Mouse (Mus musculus) urinary bladder, adult 18-20 months (tissue): ENCODE measurements around the gene Aldh3a2.
A peak's percentile ranks its signal among the peaks of the same experiment; 100 is the strongest.
"Not testable (repeated sequence)": the region's sequence is repeated elsewhere in the genome, so short reads cannot be mapped to it uniquely, and the experiment has no call there.

Source experiments
- DNase-seq, 2 experiments: peaks; one replicate each; pipeline ENCODE4 v3.0.0; 2022; ENCODE audit warnings: low spot score in 2 of 2, mixed read lengths in 2 of 2

The Aldh3a2 gene

DNA sequence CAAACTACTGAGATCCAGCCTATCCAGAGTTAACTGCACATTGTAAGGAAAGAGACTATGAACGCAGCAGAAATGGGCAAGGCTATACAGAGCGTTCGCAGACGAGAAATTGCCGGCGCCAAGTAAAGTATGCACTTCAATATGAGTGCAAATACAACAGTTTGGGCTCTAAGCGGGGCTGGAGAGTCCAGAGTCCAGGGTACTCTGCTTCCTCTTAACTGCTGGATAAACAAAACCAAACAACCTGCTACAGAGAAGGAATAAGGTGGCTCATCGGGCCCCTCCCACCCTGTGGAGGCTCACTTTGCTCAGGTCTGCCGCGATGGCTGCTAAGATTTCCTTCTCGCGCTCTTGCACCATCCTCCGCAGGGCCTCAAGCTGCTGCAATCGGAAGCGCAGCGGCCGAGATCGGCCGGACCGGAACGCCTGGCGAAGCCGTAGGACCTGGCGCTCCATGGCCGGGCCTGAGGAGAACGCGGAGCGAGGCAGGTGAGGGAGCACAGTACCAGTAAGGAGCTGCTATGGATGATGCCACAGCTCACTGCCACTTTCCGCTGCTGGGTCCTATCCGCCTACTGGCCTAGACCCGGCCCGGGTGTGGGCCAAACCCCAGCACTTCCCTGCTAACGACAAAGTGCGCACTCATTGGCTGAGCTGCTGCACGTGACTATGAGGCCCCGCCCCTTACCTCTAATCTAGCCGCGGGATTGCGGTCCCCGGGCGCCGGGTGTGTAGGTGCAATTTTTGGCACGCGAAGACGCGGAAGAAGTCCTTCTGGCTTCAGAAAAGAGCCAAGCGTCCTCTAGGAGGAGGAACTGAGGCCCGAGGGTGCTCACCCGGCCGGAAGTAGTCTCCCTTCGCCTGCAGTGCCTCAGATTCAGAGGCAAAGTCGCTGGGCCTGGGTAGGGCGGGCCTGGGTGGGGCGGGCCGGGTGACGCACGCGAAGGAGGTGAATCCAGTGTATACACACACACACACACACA lies at the start of gene Aldh3a2:
Aldh3a2 (minus strand) TSS at position 914 of the 983 bp plus-strand sequence.
- DNase-seq, result peak; percentile 93 to 98

DNA sequence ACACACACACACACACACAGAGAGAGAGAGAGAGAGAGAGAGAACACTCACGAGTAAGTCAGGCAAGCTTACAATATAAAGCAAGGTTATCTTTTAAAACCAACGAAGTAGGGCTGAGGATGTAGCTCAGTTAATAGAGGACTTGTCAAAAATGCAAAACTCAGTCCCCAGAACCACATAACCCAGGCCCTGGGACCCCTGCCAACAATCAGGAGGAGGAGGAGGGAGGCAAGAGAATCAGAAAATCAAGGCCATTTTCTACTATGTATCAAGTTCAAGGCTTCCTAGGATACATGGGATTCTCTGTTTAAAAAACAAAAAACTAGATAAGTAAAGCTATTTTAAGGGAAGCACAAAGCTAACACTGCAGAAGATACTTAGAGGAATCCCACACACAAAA lies 49.6 kb upstream of the Aldh3a2 start:
- no peak for DNase-seq

DNA sequence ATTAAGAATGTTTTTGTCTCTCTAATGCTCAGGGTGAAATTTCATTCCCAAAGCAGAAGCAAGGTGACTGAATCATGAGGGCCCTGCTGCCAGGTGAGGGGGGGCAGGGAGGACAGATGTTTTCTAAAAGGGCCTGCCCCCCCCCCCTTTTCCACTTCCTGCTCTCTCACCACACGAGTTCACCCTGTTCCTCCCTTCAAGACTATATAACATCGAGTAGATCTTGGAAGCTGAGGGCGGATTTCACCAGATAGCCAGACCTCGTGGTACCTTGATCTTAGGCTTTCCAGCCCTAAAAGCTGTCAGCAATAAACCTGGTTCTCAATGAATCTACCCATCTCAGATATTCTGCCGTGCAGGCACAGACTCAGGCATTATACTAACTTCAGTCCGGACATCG lies 43.1 kb upstream of the Aldh3a2 start:
- no peak for DNase-seq

DNA sequence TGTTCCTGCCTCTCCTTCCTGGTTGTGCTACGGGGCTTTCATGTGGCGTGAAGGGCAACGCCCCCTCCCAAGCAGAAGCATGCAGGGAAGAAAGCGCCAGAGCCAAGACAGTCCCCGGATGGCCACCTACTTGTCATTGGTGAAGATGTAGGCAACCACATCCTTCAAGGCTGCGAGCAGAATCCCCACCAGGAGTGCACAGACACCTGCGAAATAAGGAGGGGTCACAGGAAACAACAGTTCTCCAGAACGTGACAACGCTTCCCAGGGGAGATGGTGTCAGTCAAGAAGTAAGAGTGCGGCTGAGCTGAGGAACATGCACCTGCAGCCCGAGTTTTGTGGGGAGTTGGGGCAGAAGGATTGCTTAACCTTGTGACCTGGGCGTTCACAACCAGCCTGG lies 42.6 kb upstream of the Aldh3a2 start:
- DNase-seq, result no peak

DNA sequence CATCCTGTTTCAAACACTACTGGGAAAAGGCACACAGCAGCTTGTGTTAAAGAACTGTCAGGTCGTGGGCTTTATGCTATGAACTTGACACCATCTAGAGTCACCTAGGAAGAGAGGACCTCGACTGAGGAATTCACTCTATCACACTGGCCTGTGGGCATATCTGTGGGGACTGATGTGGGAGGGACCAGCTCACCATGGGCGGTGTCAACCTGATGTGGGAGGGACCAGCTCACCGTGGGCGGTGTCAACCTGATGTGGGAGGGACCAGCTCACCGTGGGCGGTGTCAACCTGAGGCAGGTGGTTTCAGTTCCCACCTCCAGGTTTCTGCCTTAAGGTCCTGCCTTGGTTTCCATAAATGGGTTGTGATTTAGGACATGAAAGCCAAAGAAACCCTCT lies 40.5 kb upstream of the Aldh3a2 start:
- no peak for DNase-seq

DNA sequence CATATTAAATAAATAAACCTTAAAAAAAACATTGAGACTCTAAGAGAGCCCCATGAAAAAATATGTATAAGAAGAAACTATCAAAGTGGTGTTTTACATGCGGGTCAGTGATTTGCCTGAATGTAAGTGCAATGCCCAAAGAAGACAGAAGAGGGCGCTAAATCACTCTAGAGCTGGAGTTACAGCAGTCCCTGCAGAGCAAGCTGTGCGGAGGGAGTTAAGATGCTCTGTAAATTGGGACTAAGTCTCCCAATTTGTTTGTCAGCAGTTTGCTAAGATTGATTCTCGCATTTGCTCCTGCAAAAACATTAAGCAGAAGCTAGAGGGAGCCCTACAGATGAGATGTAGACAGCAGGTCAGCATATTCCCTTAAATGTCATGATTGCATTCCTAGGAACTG lies 38.1 kb upstream of the Aldh3a2 start:
- DNase-seq, result no peak

DNA sequence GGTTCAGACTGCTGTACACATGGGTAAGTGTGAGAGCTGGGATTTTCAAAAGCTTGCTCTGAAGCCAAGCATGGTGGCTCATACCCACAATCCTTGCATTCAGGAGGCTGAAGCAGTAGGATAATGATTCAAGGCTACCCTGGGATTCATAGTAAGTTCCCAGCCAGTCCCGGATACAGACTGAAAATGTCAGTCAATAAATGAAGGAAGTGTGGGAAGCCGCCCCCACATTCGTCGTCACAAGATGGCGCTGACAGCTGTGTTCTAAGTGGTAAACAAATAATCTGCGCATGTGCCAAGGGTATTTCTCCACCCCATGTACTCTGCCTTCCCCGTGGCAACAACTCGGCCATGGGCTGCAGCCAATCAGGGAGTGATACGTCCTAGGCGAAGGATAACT lies 37.3 kb upstream of the Aldh3a2 start:
- DNase-seq, result not testable (repeated sequence)

DNA sequence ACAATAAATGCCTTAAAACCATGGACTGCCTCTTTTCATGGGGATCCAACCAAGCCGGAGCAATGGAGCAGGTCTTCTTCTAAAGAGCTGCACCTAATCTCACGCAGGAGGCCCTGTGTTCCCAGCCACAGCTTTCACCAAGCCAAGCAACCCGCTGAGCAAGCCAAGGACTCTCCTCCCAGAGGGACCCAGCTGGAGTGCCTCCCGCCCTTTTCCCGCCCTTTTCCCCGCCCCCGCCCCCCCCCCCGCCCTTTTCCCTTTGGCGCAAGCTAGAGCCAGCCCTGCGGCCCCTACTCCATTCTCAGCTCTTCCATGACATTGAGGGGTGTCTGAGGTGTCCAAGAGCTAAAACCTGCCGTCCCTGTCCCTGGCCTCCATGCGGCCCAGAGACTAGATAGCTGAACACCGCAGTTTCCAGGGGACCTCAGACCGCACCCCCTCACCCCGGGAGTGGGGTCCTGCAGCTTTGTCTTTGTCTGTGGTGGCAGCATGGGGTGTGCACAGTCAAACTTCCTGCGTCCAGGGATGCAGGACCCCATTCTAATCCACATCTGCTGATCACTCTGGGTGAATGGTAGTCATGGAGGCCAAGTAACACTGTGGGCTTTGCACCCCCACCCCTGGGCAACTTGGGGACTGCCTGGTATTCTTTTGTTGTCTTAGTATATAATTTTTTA lies 33.6 kb upstream of the Aldh3a2 start:
- no peak for DNase-seq

DNA sequence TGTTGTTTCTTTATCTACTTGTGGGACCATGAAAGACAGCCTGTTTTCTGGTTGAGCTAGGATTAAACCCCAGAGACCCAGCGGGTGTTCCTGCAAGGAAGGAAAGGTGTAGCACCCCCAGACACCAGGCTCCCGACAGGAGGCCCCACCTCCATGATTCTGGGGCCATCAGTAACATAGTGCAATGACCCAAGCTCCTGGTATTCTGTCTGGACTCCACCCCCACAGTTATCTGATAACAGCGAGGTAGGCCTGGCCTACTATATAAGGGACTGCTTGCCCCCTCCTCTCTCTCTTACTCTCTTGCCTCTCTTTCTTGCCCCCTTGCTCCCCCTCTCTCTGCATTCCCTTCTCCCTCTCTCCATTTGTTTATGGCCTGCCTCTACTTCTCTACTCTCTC lies 32.9 kb upstream of the Aldh3a2 start:
- no peak for DNase-seq

DNA sequence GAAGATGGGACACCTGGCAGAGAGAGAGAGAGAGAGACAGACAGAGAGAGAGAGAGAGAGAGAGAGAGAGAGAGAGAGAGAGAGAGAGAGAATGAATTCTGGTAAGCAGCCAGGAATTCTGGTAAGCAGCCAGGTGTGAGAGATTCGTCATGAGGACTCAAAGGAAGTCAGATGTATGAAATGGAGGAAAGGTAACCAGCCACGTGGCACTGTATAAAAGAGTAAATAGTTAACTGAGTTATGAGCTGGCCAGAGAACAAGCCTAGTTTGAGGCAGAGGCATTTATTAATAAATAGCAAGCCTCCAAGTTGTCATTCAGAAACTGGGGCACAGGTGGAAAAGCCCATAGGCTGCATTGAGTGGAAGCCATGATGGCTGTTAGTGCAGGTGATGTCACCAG lies 30.6 kb upstream of the Aldh3a2 start:
- DNase-seq, result peak in 1 of 2 experiments; percentile 23

DNA sequence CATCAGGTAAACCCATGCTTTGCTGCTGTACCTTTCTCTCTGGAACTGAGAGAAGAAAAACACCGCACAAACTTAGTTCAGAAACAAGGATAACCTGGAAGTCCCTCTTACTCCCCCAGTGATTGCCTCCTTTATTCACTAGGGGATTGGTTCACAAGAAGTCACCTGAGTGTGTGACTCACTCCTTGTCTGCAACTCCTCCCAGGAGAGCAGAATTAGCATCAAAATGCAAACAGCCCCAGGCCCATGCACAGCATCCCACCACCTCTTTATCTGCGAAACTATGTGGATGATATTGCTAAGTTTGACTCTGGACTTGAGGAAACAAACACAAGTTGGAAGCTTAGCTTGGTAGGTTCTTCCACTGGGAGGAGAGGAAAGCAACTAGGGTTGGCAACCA lies 30.1 kb upstream of the Aldh3a2 start:
- DNase-seq, result no peak

DNA sequence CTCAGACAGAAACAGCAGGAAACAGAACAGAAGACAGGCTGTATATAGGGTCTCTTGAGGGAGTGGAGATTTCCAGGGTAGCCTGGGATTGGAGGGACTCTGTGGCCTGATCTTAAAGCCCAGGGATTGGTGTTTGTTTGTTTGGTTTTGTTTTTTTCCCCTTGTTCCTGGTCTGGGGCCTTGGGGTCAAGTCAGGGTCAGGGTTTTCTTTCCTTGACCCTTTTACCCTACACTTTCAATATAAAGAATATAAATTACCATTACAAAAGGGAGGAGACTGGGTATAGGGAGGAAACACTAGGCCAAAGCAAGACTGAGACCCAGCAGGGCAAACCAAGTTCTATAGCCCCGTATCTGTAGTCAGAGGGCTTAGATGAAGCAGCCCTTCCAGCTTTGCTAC lies 29.3 kb upstream of the Aldh3a2 start:
- no peak for DNase-seq

DNA sequence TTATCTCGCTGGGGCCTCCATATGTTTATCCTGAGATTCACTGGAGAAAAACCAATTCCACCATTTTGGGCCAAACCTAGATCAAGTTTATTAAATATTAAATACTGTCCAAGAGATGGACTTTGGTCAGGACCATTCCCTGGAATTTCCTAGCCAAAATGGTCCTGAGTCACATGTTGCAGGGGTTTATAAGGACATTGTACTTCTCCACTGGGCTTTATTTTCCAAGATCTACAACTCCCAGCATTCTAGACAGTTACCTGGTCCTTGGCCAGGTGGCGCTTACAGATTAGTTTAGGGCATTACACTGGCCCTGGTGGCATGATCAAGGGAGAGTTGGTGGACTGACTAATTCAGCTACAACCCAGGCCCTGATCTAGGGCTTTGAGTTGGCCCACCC lies 28.3 kb upstream of the Aldh3a2 start:
- DNase-seq, result no peak

DNA sequence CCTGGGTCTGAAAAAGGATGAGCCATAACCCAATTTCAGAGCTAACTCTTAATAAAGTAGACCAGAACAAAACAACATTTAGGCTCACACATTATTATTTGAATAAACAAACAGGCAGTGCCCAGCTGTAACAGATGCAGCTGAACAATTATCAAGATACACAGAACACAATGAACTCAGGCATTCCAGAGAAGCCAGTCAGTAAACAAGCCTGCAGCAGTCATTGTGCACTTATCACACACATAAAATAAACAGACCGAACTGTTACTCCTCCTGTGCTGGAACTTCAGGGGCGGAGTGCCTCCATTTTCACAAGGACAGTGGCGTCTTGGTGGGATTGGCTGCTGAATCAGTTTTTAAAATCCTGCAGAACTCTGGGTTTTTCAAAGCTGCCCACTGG lies 27.2 kb upstream of the Aldh3a2 start:
- DNase-seq, result no peak

DNA sequence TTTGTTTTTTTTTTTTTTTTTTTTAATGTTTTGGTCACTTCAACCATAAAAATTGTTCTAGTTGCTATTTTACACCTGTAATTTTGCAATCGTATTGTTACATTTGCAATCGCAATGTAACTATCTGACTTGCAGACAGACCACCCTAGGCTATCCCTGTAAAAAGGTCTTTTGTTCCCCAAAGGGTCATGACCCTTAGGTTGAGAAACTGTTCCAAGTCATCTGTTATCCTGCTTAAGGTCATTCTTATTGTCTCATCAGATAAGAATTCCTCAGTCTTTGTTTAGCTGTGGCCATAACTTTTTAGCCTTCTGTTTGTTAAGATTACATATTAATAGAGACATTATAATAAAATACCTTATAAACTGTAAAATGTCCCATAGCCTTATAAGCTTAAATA lies 26.0 kb upstream of the Aldh3a2 start:
- DNase-seq, result no peak

DNA sequence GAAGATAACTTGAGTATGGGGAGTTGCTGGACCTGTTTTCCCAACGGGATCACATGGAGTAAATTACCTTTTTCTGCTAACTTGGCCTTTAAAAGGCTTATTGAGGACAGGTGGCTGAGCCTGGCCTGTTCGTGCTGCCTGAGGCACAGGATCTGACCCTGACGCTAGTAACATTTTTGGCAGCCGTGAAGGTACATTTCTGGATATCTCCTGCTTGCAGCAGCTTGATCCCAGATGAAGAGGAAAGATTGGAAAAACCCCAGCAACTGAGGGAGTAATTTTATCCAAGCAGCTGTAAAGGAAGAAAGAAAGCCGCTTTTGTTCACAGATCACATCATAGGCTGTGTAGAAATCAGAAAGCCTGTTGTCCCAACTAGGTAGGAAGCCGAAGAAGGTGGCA lies 17.1 kb upstream of the Aldh3a2 start:
- DNase-seq, result no peak

DNA sequence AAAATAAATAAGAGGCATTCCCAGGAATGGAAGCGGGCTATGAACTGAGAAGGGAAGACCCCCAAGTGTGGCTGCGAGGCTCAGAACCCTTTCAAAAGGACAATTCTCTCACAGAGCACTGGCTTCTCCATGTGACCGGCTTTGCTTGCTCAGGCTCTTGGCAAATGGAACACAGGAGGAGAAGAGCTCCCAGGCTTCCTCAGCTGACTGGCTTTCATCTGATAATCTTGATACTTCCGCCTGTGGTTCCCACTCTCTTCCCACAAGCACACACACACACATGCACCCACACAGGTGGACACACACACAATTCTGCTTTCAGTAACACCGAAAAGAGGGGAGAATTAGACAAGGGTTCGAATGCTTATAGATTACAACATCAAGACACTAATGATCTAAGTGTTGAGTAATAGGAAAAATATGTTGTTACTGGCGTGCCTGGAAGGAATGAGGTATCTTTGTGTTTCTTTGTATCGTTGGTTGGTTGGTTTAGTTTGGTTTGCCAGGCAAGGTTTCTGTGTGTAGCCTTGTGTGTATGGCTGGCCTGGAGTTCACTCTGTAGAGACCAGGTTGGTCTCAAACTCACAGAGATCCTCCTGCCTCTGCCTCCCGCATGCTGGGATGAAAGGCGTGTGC lies 16.3 kb upstream of the Aldh3a2 start:
- no peak for DNase-seq

DNA sequence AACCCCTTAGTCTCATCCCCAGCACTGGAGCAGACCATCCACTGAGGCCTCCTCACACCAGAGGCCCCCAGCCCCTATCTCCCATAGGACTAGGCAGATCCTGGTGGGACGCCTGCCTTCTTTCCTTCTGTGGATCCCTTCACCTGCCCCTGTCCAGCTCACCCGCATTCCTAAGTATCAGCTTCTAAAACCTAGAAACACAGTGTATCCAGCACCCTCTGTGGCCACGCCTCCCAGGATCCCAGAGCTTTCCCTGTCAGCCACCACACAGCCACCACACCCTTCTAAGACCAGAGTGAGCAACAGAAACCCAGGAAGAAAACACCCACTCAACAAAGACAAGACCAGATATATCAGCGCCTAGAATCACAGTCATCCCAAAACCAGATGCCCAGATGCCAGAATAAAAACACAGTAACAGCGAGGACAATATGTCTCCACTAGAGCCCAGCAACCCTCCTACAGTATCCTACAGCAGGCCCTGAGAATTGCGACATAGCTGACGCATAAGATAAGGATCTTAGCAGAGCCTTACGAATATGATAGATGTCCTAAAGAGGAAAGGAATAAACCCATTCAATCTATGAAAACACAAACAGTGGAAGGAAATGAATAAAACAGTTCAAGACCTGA lies 11.3 kb upstream of the Aldh3a2 start:
- DNase-seq, result no peak

DNA sequence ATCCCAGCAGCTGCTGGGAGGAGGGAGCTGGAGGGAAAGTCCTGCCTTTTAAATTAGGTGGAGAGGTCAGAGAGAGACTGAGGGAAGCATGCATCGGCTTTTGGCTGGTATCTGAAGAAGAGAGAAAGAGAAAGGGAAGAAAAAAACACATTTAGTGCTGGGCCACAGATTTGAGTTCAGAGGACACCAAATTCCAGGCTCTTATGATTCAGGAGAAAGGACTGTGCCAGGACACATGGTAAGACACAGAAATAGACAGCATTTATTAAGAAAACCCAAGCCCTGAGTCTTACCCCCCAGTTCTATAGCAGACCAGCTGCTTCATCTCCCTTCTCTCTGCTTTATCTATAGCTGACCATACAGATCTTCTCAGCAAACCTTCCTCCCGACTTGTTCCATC lies 10.7 kb upstream of the Aldh3a2 start:
- no peak for DNase-seq

DNA sequence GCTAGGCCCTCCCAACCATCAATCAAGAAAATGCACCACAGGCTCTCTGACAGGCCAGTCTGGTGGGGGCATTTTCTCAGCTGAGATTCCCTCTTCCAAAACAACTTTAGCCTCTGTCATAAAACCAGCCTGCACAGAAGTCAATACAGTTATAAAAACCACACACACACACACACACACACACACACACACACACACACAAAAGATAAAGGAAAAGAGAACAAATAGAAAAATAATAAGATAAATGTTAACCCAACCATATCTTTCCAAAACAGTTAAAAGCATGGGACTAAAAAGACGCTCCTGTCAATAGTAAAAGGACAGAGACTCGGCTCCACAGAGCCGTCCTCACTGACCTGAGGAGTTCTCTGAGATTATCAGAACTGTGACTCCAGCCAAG lies 9.2 kb upstream of the Aldh3a2 start:
- no peak for DNase-seq

DNA sequence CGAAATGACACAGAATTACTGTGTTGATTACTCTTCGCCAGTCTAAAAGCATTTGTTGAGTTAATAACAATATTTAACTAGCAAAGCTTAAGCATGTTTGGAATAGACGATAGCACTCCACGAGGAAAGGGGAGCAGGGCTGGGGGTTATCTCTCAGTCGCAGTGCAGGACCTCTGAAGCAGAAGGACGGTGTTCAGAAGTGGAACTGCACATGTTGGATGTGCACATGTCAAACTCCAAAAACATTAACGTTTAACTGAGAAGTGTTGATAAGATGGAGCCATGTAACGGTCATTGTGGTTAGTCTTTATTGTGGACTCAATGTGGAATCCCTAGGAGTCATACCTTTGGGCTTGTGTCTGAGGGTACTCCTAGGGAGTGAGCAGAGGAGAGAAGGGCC lies 7.8 kb upstream of the Aldh3a2 start:
- DNase-seq, result no peak

DNA sequence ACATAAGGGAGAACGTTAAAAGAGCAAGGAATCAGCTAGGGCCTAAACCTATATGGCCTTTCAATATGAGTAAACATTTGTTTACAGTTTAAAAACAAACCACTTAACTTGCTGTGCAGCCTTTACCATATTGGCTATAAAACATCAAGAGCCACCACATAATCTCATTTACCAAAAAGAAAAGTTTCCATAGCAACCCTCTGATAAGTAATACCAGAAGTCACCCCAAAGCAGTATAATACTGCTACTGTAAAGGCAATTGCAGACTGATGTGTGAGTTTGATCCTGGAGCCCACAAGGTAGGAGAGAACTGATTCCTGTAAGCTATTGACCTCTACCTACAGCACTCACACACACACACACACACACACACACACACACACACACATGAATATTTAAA lies 7.2 kb upstream of the Aldh3a2 start:
- no peak for DNase-seq
